Mouse (Mus musculus): Measurements from ENCODE around the gene Trh.
A peak's percentile ranks its signal among the peaks of the same experiment; 100 is the strongest.

The Trh gene

DNA sequence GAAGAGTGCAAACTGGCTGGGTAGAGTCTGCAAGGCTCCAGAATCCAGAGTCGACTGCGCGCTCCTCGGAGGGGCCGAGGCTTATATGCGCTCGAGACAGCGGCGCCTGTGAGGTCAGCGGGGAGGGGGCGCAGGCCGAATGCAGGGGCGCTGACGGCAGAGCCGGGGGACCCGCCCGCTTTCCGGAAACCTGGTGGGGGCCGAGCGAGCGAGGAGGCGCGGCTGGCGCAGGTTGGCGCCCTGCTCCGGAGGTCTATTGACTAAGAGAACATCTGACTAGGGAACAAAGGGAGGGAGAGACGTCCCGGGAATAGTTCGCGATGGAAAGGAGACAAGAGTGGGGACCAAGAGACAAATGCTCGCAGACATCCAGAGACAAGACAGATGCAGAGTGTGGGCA lies at the start of gene Trh:
Trh (minus strand) TSS at position 60 of the 400 bp plus-strand sequence.
- no peak for DNase-seq

DNA sequence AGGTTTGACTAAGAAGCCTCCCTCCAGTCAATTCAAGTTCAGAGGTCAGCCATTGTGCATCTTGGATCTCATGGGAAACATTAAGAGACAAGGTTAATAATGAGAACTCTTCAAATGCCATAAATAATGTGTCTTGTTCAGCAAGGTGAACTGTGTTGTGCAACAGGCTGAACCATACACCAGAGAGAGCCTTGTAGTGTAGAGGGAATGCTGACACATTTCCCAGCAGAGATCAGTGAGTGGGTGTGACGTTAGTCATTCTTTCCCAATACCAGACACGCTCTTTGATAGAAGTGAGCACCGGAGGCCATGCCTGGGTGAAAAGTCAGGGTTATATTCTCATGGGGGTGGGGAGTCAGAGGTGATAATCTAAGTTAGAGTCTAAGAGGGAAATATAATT lies 46.4 kb upstream of the Trh start:
- DNase-seq: no peak

DNA sequence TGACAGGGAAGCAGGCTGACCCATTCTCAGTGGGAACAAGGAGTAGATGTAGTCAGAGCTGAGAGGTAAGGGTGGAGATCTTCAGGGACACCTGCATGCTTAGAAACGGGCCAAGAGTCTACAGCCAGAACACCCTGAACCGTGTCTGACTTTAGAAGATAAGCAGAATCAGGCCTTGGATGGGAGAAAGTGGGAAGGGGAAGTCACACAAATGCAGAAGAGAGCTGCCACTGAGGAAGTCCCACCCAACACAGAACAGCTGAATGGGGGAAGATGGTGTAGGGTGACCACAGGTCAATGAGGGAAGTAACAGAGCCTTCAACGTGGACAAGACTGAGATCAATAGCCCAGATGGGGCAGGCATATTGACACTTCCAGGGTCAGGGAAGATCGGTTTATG lies 42.4 kb upstream of the Trh start:
- DNase-seq: no peak

DNA sequence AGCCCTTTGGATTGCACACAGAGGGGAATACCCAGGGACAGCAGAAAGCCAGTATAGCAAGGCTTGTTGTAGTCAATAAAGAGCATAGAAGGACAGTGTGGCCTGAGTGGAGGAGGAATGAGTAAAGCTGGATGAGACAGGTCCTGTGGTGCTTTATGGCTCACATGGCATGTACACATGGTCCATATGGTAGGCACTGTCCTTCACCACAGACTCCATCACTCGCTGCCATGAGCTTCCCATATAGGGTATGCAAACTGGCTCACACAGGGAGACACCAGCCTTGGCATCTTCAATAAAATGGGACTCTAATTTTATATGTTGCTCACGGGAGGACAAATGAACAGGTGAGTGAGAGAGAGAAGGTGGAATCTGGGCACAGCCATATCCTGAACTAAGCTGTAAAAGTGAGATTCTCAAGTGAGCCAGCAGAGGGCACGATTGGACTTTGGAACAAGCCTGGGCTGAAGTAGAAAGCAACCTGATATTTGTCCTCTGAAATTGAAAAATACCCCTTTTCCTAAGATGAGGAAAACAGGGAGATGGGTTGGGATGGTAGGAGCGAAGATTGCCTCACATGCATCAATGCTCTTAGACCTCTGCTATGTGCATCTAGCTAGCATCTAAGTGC lies 41.9 kb upstream of the Trh start:
- DNase-seq: no peak

DNA sequence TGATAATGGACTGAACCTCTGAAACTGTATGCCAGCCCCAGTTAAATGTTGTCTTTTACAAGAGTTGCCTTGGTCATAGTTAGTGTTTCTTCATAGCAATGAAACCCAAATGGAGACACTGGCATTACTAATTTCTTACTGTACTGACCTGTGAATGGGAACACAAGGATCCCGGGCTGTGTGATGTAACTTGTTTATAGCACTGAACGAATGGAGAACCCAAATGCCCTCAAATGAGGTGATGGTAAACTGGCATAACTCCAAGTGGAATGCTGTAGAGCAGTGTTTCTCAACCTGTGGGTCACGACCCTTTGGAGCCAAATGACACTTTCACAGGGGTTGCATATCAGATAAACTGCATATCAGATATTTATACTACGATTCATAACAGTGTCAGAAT lies 41.1 kb upstream of the Trh start:
- no peak for DNase-seq

DNA sequence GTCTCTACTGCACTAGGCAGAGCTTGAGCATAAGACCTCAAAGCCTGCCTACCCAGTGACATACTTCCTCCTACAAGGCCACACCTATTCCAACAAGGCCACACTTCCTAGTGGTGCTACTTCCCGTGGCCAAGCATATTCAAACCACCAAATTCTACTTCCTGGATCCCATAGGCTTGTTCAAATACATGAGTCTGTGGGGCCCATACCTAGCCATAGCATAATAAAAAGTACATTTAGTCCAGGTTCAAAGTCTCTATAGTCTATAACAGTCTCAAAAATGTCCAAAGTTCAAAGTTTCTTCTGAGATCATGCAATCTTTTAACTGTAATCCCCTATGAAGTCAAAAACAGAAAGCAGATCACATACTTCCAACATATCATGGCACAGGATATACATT lies 32.7 kb upstream of the Trh start:
- no peak for DNase-seq

DNA sequence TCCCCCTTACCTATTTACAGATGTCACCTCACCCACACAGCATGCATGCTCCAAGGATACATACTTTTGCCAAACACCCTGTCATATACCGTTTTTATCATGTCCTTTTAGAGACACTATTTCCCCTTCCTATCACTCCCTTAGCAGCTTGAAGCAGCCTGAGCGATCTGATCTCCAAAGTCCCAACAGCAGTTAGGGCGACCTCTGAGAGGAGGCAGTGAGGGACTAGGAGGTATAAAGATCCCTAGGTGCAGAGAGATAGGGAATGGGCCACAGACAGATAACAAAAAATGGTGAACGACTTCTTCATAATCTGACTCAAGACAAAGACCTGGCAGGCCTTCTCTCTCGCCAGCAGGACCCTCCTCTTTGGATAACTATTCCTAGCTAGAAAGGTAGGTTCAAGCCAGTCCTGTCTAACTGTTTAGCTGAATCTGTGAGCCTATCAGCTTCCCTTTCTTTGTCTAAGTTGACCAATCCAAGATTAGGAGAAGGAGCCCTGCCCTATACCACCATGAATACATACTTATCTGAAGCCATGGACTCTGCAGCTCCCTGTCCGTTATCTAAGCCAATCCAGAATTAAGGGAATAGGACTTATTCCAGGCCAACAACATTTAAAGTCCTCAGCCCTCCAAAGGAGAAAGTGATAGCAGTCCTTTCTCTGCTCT lies 29.3 kb upstream of the Trh start:
- peak; percentile 39 for DNase-seq

DNA sequence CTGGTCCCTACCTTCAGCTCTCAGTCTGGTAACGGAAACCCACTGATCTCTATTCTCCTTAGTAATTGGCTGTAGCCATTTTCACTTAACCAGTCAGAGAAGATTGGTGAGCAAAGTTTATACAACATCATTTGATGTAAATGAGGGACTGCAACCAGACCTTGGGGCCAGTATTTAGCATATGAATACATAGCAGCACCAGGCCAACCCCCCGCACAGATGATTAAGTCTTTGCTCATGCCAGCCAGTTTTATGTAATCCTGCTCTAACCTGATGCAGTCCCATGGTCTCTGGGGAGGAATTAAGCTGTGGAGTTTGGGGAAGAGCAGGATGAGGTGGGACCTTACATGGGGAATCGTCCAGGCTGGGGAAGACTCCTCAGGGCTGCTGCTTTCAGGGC lies 28.2 kb upstream of the Trh start:
- no peak for DNase-seq

DNA sequence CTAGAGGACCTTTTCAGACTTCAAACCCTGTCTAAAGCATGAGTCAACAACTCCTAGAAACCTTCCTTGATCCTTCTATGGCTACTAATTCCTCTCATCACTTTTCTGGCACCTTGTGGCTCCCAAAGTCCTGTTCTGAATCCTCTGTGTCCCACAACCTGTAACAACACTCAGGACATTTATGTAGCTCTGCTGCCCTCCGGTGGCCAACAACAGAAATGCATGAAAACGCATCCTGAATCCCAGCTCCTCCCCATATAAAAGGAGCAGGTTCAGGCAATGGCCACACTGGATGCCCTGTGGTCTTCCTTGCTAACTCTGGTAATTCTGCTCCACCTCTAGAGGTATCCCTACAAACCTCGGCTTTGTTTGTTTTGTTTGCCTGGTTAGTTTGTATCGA lies 24.6 kb upstream of the Trh start:
- peak; percentile 93 for DNase-seq

DNA sequence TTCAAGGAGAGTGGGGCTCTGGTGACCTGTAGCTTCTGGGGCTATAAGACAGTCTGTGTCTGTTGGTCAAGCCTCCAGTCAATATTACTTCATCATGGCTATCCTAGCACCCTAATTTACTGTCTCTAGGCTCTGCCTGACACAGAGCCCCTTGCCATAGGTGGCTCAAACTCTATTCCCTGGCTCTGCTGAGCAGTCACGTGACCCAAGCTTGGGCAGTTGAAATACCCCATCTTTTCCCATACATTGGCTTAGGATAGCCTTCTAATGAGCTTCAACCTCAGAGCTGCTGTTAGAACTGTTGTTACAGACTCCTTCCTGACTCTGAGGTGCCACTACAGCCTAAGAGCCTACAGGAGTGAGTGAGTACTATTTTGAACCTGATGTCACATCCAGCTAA lies 23.6 kb upstream of the Trh start:
- DNase-seq: no peak

DNA sequence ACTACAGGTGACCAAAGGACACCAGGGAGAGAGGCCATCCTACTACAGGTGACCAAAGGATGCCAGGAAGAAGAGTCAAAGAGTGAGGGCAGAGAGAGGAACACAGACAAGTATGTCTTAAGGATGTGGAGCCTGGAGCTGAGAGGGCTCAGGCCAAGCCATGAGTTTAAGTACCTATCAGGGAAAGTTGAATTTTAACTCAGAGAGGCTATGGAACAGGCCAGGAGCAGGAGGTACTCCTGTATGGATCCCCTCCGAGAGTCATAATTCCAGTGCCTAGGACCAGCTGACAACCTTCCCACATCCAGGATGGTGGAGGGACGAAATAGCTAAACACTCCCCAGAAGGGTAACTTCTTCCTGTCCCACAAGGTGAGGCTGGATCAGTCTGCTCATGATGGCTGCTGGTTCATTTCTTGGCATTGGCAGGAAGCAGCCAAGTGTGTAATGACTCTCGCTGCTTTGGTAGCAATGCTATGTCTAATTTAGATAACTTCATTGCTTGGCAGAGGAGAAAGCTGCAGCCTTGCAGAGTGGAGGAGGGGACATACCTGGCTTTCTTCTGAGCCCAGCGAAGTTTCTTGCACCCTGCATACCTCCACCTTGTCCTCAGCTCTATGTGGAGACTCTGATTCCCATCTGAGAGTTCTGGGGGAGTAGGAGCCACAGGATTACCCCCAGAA lies 16.9 kb upstream of the Trh start:
- DNase-seq: peak; percentile 74

DNA sequence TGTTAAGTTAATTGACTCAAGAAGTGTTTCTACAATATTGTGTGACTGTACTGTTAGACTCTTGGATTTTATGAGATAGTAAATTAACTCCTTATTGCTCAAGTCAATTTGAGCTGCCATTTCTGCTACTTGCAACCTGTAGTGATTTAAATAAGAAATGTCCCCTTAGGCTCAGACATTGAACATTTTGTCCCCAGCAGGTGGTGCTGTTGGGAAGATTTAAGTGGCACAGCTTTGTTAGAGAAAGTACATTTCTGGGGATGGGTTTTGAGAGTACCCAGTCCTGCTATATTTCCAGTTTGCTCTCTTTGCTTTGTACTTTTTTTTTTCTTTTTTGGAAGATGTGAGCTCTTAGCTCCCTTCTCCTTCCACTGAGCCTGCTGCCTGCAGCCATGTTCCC lies 10.9 kb upstream of the Trh start:
- peak; percentile 25 for DNase-seq

DNA sequence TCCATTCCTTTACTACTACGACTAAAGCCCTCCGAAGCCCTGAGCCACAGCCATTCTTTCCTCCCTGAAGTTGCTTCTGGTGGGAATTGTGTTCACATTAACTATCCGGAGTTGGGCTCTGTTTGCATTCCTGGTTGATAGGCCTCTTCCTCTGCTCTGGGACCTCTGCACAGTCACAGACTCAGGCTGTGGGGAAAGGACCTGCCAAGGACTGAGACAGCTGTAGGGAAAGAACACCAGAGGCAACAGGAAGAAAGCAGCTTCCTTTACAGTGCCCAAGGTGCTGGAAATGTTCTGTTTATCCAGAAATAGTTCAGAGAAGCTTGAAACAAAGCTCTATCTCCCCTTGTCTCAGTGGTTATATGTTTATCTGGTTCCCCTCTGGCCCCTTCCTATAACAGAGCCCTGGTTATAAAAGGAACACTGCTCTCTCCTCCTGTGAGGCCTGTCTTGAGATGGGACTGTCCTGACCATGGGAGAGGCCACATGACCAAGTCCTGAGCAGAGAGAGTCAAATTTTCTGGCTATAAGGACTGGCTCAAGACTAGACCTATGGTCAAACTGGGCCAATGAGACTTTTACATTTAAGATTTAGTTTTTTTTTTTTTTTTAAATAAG lies 8.9 kb upstream of the Trh start:
- peak; percentile 55 for DNase-seq

DNA sequence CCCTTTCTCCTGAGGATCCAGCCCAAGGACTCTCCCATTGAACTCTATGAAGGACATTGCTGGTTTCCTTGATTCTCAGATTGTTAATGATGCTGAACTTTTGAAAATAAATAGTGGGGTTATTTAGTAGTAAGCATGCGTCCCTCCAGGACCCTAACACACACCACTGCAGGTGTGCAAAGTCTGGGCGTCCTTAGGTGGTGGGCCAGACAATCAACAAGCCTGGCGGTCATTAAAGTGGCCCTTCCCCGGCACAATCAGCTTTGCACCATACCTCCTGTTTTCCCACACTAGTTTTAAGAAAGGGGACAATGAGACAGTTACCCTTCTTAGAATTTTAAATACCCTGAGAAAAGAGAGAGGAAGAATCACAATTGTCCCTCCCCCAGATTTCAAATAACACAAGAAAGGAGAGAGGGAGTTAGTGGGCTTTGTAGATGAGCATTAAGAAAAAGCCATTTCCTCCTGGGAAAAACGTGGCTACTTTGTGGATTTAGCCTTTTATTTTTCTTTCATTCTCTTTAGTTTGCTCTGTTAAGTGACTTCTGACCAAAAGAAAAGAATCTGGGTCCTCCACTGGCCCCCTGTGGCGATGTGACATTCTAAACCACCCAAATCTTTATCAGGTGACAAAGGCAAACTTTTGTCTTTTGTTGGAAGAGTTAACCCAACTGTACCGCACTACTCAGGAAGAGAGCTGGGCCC lies 2.9 kb upstream of the Trh start:
- no peak for DNase-seq

DNA sequence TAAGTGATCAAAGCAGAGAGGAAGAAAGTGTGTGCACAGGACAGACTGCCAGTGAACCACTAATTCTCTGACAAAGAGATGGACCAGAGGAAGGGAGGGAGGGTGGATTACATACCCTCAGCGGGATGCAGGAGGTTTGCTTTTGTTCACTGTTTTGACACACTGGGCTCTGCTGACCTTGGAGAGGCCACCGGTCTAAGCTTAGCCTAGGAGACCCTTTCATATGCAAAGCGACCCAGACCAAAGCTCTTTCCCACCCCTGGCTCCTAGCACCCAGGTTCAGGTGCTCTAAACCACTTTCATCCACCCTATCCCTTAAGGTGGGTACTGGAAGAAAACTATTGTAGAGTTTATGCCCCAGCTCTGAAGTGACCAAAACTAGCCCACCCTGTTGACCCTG lies 1.9 kb upstream of the Trh start:
- DNase-seq: no peak

DNA sequence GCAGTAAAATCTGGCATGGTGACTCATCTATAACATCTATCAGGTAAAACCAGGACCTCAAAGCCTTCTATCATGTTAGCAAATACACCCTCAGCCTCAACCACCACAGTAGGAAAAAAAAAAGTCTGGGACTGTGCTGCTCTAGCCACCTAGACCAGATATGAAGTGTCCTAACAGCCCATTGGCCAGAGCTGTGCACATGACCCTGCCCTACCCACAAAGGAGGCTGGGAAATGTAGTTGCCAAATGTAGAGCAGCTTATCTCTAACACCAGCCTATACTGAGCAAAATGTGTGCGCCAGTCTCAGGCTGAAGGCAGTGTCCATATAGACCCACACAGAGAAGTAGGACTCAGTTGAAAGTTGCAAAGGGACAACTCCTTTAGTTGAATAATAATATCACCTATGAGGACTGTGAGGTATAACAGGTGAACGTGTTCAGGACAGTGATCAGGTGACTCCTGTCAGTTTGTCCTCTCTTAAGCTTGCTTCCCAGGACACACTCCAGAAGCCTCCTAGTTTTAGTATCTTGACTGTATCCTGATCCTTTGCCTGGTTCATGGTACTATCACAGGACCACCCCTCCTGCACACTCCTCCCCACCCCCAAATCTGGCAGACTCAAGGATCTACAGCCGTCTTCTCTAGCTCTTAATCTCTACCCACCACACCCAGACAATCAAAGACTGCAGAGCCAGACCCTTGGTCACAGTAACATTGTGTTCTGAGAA lies 3.1 kb downstream of the Trh start:
- peak; percentile 98 for DNase-seq

DNA sequence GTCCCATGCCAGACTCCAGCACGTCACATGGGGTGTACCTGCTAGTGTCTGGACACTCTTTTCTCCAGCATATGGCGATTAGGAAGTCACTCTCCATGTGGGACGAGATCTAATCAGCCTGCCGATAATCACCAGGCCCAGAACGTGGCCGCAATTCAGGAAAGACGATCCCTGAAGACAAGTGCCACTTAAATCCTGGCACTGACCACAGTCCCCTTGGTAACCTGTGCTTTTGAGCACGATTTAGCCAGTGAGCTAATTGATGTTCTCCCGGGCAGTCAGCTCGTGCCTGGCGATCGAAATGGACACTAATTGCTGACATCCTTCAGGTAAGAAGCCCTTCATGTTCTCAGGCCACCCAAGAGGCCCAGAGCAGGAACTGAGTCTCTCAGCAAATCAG lies 9.4 kb downstream of the Trh start:
- no peak for DNase-seq

DNA sequence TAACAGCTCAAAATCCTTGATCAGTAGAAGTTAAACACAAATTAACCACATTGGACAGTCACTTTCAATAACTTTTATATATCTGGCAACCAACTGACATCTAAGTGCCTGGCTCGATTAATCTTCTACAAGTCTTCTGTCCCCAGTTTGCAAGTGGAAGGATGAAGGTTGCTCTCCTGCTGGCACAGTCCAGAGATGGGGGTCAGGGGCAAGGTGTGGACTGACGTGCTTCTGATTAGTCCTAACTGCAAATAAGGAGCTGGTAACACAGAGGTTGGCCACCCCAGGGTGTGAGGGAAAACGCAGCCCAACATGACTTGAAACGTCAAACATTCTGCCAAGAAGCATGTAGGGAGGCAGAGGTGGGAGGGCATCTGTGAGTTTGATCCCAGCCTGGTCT lies 12.7 kb downstream of the Trh start:
- DNase-seq: no peak

DNA sequence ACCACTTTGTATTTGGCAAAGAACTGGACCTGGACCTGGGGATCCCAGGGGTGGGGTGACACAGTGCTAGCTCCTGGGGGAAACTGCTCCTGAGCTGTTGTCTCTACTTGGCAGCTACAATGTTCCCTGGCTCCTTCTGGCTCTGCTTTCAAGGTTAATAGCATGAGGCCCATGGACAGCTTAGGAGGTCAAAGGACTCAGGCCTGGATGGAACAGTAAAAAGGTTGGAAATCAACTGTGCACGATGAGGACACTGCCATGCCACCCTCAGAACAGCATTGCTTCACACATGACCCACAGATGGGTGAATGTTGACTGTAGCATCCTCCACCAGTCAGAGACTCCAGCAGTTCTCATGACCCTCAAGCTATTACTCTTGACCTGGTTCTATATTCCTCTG lies 13.1 kb downstream of the Trh start:
- no peak for DNase-seq

DNA sequence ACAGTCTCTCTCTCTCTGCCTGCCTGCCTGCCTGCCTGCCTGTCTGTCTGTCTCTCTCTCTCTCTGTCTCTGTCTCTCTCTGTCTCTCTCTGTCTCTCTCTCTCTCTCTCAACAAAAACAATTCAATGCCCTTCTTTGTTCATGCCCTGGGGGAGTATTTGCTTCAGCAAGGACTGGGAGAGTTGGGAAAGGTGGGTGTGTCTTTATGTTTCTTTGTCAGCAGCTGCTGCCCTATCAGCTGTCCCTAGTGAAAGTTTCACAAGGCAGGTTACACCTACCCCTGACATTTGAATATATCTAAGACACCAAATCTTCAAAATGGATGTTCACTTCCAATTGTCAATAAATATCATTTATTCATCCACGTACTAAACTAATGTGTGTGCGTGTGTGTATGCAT lies 14.9 kb downstream of the Trh start:
- no peak for DNase-seq

DNA sequence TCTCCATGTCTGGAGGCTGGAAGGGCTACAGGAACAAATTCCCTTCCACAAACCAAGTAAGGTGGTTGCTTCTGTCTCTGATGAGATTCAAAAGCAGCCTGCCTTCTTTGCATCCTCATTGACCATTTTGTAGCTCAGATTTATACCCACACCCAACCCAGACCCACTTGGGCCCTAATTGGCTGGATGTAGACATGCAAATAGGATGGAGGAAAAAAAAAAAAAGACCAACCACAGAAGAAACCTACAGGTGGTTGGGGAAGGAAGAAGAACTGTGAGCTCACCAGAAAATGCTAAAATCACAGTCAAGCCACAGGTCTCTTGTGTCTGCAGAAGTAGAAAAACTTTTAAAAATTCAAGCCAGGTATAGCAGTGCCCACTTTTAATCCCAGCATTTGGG lies 15.3 kb downstream of the Trh start:
- DNase-seq: no peak

DNA sequence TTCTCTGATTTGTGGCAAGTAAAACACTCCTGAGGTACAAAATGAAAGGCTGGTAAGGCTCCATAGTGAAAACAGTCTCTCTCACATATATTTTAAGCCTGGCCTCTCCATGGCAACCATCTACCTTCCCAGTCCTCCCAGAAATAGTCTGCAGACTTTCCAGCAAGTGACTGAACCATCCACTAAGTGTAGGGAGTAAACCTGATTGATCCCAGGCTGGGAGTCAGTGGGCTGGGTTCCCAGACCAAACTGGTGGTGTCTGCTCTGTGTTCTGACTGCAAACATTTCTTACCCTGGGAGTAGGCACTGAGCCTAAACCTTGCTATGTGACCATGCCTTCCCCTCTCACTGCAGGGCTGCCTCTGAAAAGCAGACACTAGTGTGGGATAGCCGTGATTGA lies 19.5 kb downstream of the Trh start:
- DNase-seq: no peak

DNA sequence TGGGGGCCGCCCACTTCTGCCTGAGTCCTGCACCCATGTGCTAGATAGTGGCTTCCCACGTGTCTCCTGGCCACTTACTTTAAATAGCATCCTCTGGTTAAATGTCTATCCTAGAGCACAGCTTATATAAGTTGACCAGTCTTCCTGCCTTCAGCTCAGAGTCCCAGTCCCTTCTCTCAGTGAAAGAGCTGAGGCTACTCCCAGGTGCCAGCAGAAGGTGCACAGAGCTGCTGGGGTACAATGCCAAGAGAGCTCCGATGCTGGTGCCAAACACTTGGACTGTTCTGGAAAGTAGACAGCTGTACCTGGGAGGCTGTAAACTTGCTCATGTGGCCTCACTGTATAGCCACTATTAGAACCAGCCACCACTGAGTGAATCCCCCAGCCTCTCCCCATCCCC lies 22.4 kb downstream of the Trh start:
- no peak for DNase-seq

Measured in heart, adult 11 months (tissue).